Mouse (Mus musculus) frontal cortex, adult (tissue): ENCODE results near the gene Ccdc180.

Experiments used
- ATAC-seq: cut with Nextera tagmentation; 2 replicates; pipeline ENCODE4 v1.9.2; 2017; ENCODE audit warnings: mild to moderate bottlenecking, moderate library complexity, mixed read lengths; ENCODE audit not compliant: low TSS enrichment

Ccdc180 gene

DNA sequence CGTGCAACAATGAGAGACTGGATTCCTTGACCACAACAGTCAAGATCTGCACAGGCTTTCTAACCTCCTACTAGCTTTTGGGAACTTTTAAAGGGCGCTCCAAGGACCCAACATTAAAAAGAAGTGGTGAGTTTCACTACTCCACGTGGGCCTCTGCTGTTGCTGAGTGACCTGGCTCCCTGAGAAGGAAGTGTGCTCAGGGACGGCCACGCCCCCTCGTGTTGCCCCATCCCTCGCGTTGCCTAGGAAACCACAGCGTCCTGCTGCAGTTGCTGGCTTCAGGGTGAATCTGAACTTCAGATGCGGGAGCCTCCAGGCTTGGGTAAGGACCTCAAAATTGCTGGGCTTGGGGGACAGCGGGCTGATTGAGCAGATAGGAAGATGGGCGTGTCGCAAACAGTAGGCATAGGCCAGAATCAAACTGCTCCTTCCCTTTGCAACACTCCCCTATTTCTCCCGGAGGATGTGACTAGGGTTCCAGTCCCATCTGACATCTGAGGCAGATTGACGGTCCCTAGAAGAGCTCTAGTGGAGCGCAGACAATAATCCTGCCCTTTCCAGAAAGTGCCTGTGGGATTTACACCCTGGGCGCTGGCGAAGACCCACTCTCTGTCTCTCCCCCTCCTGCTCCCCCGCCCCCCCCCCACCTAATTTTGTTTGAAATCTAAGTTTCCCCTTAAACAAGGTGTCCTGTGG is at the start of gene Ccdc180:
Ccdc180 (plus strand) TSS at position 238 of the 696 bp plus-strand sequence.
- ATAC-seq: peak; percentile 27; the same call in 1 of the 2 replicates

DNA sequence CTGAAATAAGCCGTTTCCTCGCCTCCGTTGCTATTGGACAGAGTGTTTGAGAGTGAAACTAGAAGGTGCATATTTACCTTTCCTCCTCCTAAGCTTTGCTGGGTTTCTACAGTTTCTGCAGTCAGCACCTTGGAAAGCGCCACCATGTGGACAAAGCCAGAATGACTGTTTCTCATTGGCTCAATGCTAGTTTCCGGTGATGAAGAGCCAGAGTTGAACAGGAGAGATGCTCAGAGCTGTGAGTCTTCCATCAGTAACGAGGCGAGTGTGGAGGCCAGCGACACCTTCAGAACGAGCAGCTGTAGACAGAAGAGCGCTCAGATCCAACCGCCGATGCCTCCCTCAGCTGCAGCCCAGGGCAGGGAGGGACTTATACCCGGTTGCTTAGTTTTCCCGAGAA is 45.7 kb upstream of the Ccdc180 start:
- ATAC-seq: peak; percentile 81

DNA sequence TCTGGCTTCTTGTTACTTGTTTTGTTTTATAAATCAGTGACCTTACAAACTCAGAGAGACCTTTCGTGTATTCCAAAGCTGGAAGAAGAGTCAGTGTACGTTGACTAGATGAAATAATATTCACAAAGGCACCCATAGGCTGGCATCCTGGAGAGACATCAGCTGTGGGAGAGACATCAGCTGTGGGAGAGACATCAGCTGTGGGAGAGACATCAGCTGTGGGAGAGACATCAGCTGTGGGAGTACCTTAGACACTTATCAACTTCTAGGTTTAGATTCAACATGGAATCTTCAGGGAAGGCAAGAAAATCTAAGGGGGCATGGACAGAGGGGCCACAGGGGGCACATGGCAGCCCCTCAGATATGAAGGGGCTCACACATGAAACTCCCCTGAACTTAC is 43.8 kb upstream of the Ccdc180 start:
- no peak for ATAC-seq

GRCm38 (mm10) chr4:45848109-45848824 is 41.8 kb upstream of the Ccdc180 start, which contains the start of gene Stra6l:
TSS of gene Stra6l (plus strand) at chr4:45848664.
- no peak for ATAC-seq

GRCm38 (mm10) chr4:45848825-45849156 is 41.3 kb upstream of the Ccdc180 start:
- ATAC-seq: no peak

- no peak for ATAC-seq
These were observed 40.7 kb upstream of the Ccdc180 start for GRCm38 (mm10) chr4:45849419-45849818.

DNA sequence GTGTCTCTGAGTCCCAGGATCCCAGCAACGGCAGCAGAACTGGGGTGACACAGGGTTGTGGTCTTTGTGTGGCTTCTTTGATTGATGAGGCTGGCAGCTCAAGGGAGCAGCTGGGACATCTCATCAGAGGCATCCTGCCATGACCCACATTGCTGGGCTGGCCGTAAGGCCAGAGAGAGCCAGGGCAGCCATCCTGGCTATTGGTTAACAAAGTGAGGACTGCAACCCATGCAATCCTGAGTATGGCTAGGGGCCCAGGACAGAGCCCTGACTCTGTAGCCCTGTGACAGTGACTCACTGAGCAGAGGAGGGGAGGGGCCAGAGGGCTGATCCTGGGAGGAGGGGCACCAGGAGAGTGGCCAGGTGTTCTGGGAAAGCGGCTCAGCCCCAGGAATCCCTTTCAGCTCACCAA is 38.5 kb upstream of the Ccdc180 start:
- ATAC-seq: no peak

- ATAC-seq: no peak
These were observed 36.4 kb upstream of the Ccdc180 start for GRCm38 (mm10) chr4:45853496-45854246.

GRCm38 (mm10) chr4:45855803-45856424 is 34.2 kb upstream of the Ccdc180 start:
- ATAC-seq: peak; percentile 94

GRCm38 (mm10) chr4:45861160-45861559 is 28.9 kb upstream of the Ccdc180 start:
- no peak for ATAC-seq

DNA sequence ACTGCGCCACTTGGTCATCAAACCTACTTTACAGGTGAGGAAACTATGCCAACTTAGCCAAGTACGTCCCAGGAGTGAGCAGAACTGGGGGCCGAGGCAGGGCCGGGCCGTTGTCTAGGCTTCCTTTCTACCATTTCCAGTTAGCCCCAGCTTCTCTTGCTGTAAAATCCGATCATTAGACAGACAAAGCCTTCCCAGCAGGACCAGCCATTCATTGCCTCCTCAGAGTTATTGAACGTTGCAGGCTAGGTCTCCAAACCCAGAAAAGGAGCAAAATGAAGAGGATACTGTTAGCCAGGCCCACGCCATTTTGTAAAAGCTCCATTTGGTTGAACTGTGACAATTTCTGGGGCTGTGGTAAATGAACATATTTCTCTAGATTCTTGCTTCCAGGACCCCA is 22.7 kb upstream of the Ccdc180 start:
- no peak for ATAC-seq

- no peak for ATAC-seq
These were observed 20.9 kb upstream of the Ccdc180 start for GRCm38 (mm10) chr4:45869021-45869815.

- ATAC-seq: no peak
These were observed 18.0 kb upstream of the Ccdc180 start for GRCm38 (mm10) chr4:45872147-45872546.

- ATAC-seq: peak; percentile 85
These were observed 11.2 kb upstream of the Ccdc180 start for GRCm38 (mm10) chr4:45878929-45879328.

DNA sequence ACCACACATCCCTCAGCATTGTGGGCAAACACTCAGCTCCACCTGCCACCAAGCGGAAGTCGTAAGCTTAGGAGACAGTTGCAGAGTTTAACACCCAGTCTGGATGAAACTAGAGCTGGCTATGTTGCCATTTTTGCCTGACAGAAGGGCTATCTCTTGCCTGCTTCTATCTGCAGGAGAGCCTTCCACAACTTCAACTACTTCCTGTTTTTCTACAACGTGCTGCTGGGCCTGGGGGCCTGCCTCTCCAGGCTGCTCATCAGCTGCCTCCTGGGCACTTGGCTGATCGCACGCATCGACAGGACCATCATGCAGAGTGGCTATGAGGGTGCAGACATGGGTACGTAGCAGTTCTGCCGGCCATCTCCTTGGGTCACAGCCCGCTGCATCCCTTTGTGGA is 7.6 kb upstream of the Ccdc180 start:
- no peak for ATAC-seq

GRCm38 (mm10) chr4:45883250-45883649 is 6.9 kb upstream of the Ccdc180 start:
- no peak for ATAC-seq

- ATAC-seq: no peak
These were observed 616 bp upstream of the Ccdc180 start for GRCm38 (mm10) chr4:45889487-45889886.

GRCm38 (mm10) chr4:45896425-45897081 is 6.5 kb downstream of the Ccdc180 start:
- no peak for ATAC-seq

DNA sequence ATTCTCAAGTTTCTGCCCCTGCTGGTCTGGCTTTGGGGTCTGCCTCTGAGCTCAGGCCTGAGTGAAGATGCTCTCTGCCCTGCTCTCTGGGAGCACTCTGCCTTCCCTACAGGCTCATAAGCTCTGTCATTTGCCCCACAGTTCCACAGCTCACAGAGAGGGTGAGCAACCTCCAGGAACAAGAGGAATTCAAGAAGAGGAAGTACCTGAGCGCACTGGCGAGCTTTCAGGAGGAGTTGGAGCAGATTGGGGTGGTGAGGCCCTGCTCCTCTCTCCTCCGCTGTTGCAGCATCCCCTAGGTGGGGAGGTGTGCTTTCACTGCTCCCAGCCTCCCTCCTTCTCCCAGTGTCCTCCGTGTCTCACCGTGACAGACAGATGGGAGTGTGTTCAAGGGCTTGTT is 8.3 kb downstream of the Ccdc180 start:
- no peak for ATAC-seq

DNA sequence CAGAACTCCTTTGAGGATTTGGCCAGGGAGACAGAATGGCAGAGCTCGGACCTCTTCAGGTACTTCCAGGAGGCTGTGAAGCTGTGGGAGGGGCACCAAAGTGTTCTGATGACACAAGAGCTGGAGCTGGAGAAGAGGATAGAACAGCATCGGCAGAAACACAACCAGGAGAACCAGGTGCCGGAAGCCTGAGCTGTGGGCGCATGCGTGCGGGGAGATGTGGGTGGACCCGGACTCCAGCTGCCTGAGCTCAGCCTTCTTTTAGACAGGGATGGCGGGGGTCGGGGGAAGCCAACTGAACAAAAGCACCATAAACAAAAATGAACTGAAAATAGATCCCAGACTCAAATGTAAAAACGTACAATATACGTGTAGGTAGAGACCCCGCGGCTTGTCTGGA is 19.2 kb downstream of the Ccdc180 start:
- peak; percentile 73; the same call in 1 of the 2 replicates for ATAC-seq

GRCm38 (mm10) chr4:45909924-45910323 is 19.8 kb downstream of the Ccdc180 start:
- no peak for ATAC-seq
